Mouse (Mus musculus): ENCODE measurements around the gene Smim27. TPM values are rescaled to one million over a fixed set of nuclear protein-coding genes. Genes with fewer than 3 reads are reported as not detected.

Smim27 gene
- total RNA-seq, 2 experiments from 2014 or later, result 41.9 to 57.3 TPM

Other genes with a start within 250 kb of the Smim27 start
- gene Aco1, start 126.5 kb upstream of the Smim27 start, total RNA-seq (2021), result 100 to 1,000 TPM; 112 to 173 TPM
- gene Ddx58, start 29.8 kb upstream of the Smim27 start, total RNA-seq (2021), result 10 to 100 TPM; 25.9 to 39.6 TPM
- 10 to 100 TPM; 29.6 to 32.0 TPM for gene Topors, start 271 bp downstream of the Smim27 start, total RNA-seq (2021)
- gene Ndufb6, start 9.8 kb downstream of the Smim27 start, total RNA-seq (2021), result 100 to 1,000 TPM; 253 to 277 TPM
- gene Tmem215, start 202.6 kb downstream of the Smim27 start, total RNA-seq (2021), result not detected

Measured in adrenal gland, postnatal 36 days (tissue).